ENCODE assay signal across 8 mouse cellular contexts in genomic region chr10:5551382-5551781, GRCm38 (mm10). TPM values are rescaled to one million over a fixed set of nuclear protein-coding genes. Genes with fewer than 3 reads are reported as not detected.
DNase-seq lines count a peak whose midpoint lies in the region; ATAC-seq lines count a peak whose summit lies in the region.

Gene Syne1, minus strand, starts transcription at chr10:5551482.

- DNase-seq in kidney, adult 8-10 months = no peak
- no peak for DNase-seq in adrenal gland, postnatal 4 days (ENCODE audit: low spot score in 2 of 2)
- DNase-seq in gastrocnemius, postnatal 25 days = no peak
- no peak for DNase-seq in cerebellum, adult 9-11 months
- DNase-seq in embryo, embryonic 9.5 days (ENCODE audit: extremely low spot score) = no peak

- H3K36me3 ChIP-seq in kidney, embryonic 14.5 days (ENCODE audit: control insufficient read depth, insufficient read depth, low read length) = no peaks in the 10 kb centered on the region
- no peaks in the 10 kb centered on the region for H3K36me3 ChIP-seq in intestine, embryonic 15.5 days

- peaks cover 9% of the 10 kb centered on the region; the same call in 1 of the 2 replicates for H3K4me1 ChIP-seq in kidney, embryonic 14.5 days (ENCODE audit: control insufficient read depth, insufficient read depth, low read length)
- 0 out of 2 replicates have a peak, but pooled peaks cover 5% of the 10 kb centered on the region for H3K4me1 ChIP-seq in intestine, embryonic 15.5 days (replicated peaks)

- H3K4me3 ChIP-seq in kidney, embryonic 14.5 days (ENCODE audit: low read length) = peak within 1 kb of the TSS; percentile 50
- H3K4me3 ChIP-seq in intestine, embryonic 15.5 days (replicated peaks) = peak within 1 kb of the TSS; percentile 38

- H3K27ac ChIP-seq in kidney, embryonic 14.5 days (ENCODE audit: low read depth, low read length) = no peak within 1 kb of the TSS
- H3K27ac ChIP-seq in intestine, embryonic 15.5 days = no peak within 1 kb of the TSS

- H3K4me2 ChIP-seq in kidney, embryonic 14.5 days (replicated peaks; ENCODE audit: low read depth, low read length) = peak within 1 kb of the TSS; percentile 92
- H3K4me2 ChIP-seq in intestine, embryonic 15.5 days (replicated peaks) = peak within 1 kb of the TSS; percentile 92

- ATAC-seq in kidney, embryonic 14.5 days (ENCODE audit: low FRiP score, low TSS enrichment) = no peak
- no peak for ATAC-seq in intestine, embryonic 15.5 days
- no peak for ATAC-seq in megakaryocyte-erythroid progenitor cell, adult 5-6 weeks (replicated peaks; ENCODE audit: low FRiP score, low TSS enrichment, poor library complexity, severe bottlenecking)

- H3K9ac ChIP-seq in kidney, embryonic 14.5 days (ENCODE audit: low read depth, low read length) = peak within 1 kb of the TSS; percentile 51
- H3K9ac ChIP-seq in intestine, embryonic 15.5 days = peak within 1 kb of the TSS; percentile 37; the same call in 1 of the 2 replicates

- no peaks in the 10 kb centered on the region for H3K9me3 ChIP-seq in kidney, embryonic 14.5 days (ENCODE audit: control insufficient read depth, low read length)
- H3K9me3 ChIP-seq in intestine, embryonic 15.5 days = no peaks in the 10 kb centered on the region

- WGBS in kidney, embryonic 14.5 days = 83% methylated on average over 5 of the region's 5 CpGs
- 76% methylated on average over 5 of the region's 5 CpGs for WGBS in intestine, embryonic 15.5 days

- peaks cover 3% of the 10 kb centered on the region; the same call in 1 of the 2 replicates for H3K27me3 ChIP-seq in kidney, embryonic 14.5 days (ENCODE audit: control insufficient read depth, insufficient read depth, low read length)
- H3K27me3 ChIP-seq in intestine, embryonic 15.5 days (replicated peaks) = 0 out of 2 replicates have a peak, but pooled peaks cover 3% of the 10 kb centered on the region

RNA-seq across cellular contexts. Expression of gene Syne1, which starts in this region (rescaled TPM):
- 3.6 and 5.8 TPM in 2 replicates for polyA plus RNA-seq in kidney, embryonic 14.5 days (2014; fragmentation: Nextera tagmentation; extraction: Ambion mirVana)
- total RNA-seq in adrenal gland, postnatal 4 days (2021) = 10 to 100 TPM; 24.9 to 25.9 TPM
- total RNA-seq in gastrocnemius, postnatal 25 days (2021) = 10 to 100 TPM; 34.7 to 54.5 TPM
- 5.7 and 5.9 TPM in 2 replicates for polyA plus RNA-seq in intestine, embryonic 15.5 days (2015; fragmentation: Nextera tagmentation; extraction: Ambion mirVana)
- 36.5 and 53.0 TPM in 2 replicates for total RNA-seq in megakaryocyte-erythroid progenitor cell, adult 5-6 weeks (2014; fragmentation: Nextera tagmentation)
- total RNA-seq in megakaryocyte-erythroid progenitor cell, adult 5-6 weeks (2017) = 30.1 and 32.7 TPM in 2 replicates
